Mouse (Mus musculus) embryo, embryonic 9.5 days (tissue): ENCODE data around the gene Ppp2r2c.

ENCODE experiments used
- DNase-seq: peaks from one replicate; pipeline ENCODE4 v3.0.0-alpha.2; 2017; ENCODE audit errors: extremely low spot score

The Ppp2r2c gene

DNA sequence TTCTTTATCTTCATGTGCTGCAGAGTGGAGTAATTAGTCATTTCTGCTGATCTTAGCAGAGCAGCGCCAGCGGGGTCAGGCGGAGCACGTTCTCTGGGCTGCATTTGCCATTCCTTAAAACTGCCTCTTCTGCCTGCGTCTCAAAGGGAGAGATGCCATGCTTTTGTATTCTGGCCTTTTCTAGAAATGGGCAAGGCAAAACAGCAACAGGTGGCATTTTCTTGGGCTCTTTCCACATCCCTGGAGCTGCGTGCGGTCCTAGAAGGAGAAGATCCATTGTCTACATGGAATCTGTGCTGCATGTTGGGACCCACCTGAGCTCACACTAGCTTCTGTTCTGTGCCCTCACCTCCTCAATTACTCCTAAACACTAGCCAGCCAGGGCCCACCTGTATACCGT, 29.7 kb downstream of the Ppp2r2c start:
- DNase-seq, result no peak

DNA sequence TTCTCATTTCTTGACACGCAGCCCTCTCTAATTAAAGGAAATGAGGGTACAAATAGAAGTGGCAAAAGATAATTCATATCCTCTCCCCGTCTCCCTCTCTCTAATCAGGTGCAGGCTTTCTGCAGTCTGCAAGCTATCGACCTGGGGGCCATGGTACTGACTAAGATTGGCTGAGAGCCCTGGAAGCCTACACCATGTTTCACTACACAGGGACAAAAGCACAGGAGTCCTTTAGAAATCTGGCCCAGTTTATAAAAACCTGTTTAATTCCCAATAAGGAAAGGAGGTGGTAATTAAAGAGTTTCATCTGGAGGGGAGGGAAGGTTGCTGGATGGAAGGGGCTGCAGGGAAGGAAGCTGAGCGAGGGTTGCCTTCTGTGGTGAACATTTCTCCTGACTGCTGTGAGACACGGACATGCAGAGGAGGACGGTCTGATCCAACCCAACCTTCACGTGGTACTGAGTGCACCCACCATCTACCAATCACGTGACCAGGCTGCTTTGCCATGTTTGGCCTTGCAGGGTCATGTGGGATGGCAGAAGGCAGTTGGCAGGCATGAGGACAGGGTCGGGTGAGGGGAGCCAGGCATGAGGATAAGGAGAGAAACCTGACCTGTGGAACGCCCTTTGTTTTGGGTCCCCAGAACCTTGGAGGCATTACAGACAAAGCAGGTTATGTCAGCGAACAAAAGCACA, 30.2 kb downstream of the Ppp2r2c start:
- no peak for DNase-seq

DNA sequence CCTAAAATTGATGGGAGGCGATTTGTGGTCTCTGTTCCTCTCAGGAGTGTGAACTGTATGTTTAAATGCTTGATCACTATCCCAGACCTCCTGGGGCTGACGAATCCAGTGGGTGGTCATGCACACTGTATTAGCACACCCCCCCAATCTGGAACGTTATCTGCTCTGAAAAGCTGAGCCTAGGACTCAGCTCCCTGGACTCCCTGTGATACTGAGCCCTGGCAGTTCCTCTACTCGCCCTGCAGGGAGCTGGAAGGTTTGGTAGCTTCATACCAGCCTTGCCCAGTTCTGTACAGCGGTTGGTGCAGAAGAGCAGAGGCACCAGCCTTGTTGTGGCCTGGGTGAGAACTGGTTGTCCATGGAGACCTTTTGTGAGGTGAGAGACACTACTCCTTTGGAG, 31.1 kb downstream of the Ppp2r2c start:
- no peak for DNase-seq

DNA sequence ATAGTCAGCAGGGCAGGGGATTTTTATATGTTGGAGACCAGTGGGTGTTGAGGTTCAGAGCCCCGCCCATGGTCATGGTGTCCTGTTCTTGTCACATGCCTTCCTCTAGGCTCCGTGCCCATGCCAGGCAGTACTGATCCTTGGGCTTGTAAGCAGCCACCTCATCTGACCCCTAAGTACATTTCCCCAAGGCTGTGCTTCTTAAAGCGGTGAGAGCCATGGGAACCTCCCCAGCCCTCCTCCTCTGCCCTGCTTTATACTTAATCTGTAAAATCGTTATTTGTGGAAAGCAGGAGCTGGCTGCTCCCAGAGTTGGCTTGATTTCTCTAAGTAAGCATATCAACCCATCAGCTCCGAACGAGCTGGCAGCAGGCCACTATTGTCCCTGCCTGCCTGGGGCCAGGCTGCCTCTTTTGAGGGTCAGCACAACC, 31.9 kb downstream of the Ppp2r2c start:
- no peak for DNase-seq

DNA sequence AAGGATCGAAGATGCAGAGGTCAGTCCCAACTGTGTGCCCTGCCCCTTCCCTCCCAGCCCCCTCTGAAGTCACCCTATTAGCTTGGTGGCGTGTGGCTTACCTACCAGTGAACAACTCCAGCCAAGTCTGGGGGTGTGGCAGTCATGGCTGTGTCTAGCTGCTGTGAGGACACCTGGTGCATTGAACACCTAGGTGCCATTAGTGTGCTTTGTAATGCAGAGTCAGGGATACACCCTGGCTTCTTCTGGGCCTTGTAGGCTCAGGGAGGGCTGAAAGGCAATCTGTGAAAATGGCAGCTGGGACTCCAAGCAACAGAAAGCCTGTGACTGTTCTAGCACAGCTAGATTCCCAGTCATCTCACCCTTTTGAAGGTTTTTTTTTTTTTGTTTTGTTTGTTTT, 34.5 kb downstream of the Ppp2r2c start:
- no peak for DNase-seq

DNA sequence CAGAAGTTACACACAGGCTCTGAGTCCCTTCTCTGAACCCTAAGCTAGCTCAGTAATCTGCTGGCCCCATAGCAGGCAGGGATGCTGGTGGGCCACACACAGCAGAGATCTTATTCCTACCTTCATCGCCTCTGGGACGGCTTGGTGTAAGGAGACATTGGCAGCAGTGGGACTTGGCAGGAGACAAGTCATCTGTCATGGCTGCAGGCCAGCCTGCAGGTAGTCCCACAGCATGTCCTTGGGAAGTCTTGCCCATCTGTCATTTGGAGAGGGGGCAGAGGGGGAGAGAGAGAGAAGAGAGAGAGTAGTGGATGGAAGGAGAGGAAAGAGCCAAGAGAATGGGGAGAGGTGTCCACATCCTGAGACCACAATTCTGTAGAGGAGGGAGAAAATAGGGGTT, 35.8 kb downstream of the Ppp2r2c start:
- no peak for DNase-seq

DNA sequence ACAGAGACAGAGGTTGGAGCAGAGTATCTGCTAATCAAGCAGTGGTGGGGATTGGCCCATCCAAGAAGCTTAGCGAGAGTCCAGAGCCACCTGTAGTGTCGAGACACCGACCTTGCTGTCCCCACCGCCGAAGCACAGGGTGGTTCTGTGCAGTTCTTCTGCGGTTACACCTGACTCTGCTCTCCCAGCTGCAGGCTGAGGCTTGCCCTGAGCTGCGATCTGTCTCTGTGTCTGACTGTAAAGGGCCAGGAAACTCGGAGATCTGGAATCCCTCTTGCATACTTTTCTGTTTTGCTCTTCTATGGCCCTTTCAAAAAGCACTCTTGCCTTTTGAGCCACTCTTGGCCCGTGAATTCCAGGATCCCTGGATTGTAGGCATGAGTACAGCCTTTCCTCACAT, 36.4 kb downstream of the Ppp2r2c start:
- no peak for DNase-seq

DNA sequence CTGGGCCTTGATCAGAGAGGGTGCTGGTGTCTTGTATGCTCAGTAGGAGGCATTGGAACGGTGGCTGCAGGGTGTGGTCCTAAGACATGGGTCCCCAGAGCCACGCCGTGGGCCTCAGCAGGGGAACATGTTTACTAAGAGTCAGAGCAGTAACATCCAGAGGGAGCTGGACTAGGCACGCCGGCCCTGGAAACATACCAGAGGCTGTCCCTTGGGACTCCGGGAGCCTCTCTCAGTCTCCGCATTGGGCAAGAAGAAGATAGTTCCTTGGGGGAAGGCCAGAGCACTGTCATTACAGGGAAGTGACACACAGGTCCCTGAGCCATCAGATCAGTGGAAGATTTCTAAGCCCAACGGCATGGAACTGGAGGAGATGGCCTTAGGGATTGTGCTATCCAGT, 36.9 kb downstream of the Ppp2r2c start:
- DNase-seq, result no peak

DNA sequence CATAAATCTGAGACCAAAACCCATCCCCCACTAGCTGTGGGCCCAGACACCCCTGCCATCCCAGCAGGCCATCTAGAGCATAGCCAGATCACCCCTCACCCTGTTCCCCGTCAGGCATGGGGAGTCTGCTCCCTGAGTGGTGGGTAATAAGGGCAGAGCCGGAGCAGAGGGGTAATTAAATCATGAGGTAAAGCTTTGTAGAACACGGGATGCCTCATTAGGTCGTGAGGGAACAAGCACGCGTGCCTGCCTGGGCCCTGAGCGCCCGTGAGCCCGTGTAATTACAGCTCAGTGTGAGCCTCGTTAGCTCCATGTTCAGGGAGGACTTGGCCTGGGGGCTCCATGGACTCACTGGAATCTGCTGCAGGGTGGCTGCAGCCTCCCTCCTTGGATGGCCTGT, 39.4 kb downstream of the Ppp2r2c start:
- DNase-seq, result no peak

DNA sequence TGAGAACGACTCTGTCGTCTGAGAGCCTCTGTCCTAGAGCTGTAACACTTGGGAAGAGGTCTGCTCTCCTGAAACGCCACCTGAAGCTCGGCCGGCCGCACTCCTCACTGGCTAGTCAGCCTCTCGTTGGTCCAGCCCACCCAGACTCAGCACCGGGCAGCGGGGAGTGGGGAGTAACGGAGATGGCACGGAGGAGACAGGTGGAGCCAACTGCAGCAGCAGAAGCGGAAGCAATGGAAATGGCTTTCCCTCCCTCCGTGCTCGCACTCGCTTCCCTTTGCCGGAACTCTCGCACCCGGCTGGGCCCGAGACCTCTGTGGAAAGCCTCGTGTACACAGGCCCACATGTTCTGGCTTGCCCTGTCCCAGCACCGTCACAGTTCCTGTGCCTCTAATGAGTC, 41.2 kb downstream of the Ppp2r2c start:
- DNase-seq, result no peak

DNA sequence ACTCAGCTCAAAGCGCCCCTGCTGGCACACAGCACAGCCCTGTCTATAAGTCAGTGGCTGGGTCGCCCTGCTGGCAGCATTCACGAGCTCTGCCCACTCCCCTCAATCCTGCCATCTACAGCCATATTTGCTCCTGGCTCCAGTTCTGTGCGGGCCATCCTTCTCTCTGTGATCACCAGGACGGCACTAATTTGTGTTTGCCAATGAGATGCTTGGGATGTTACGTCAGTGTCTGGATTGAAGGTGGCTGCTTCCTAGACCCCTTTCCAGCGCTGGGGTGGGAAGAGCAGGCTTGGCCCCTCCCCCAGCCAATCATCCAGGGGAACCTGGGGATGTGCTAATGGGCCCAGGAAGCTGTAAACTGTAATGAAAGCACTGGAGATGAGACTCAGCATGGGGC, 42.7 kb downstream of the Ppp2r2c start:
- no peak for DNase-seq

DNA sequence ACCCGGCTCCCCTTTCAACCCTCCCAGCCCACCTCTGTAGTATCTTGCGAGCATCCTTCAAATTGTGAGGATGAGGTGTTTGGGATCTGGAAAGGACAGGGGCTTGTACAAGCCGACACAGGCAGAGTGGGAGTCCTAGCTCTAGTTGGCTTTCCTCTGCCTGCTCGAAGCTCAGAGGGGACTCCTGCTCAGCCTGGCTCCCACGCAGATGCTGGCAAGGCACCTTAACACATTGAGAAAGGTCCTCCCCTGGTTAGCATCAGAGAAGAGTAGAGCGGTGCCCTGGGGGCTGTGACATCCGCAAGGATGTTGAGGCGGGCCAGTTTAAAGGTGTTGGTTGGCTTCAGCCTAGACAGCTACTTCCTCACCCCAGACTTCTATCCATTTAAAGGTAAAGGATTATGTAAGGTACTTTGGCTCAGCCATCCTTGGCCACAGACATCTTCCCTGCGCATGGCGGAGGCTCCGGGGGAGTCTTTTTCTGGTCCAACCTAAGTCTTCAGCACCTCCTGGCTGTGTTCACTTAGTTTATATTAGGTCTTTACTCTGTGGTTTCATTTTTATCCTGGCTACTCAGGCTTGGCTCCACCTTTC, 43.5 kb downstream of the Ppp2r2c start:
- DNase-seq, result no peak

DNA sequence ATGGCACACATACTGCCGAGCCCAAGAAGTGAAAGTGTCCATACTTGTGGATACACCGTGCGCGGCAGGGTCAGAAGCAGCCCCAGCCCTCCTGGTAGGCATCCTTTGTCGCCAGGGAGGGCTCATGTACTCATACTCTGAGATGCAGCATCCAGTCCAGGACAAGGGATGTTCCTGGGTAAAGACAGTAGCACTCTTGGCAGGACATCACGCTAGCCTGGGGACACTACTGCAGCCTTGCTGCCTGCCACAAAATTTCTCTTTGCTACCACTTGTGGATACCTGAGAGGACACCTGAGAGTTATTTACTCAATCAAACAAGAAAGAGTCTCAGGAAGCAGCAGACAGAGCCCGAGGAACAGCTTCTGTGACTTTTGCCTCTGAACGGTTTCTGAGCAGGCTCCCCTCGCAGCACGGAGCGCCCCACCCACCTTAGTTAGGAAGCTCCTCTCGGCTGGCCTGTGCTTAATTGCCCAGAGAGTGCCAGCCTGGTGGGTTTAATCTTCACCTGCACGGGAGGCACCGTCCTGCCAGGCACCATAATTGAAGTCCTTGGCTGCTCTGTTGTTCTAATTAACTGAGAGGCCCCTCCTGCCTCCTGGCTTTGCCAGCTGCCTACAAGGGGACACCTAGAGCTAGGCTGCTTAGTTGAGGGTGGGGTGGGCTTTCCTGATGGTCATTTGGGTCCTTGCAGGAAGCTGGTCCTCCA, 44.4 kb downstream of the Ppp2r2c start:
- no peak for DNase-seq

DNA sequence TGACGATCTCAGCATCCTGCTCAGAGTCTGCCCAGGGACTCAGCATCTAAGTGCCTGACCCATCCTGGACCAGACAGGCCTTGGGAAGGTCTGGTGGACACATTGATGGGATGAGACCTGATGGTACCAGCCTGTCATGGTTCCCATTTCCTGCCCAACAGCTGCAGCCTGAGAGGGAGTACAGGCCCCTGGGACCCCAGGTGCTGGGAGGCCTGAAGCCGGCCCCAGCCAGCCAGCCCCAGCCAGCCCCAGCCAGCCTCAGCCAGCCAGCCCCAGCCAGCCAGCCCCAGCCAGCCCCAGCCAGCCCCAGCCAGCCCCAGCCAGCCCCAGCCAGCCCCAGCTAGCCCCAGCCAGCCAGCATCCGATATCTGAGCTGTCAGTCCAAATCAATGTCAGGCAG, 46.9 kb downstream of the Ppp2r2c start:
- DNase-seq, result no peak

DNA sequence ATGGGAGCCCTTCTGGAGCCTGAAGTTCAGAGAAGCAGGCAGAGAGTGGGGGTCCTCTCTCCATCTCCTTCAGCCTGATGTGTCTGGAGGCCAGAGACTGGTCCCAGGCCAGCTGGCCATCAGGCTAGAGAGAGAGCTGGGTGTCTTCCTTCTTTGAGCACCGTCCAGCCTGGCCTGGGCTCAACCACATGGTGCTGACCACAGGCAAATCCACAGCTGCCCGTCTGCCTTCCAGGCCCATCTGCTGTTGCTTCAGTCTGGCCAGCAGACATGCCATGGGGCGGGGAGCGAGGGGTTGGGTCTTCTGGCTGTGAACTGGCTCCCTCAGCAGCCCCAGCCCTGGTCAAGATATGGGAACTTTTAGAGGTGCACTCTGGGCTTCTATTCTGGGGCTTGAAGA, 48.3 kb downstream of the Ppp2r2c start:
- no peak for DNase-seq

DNA sequence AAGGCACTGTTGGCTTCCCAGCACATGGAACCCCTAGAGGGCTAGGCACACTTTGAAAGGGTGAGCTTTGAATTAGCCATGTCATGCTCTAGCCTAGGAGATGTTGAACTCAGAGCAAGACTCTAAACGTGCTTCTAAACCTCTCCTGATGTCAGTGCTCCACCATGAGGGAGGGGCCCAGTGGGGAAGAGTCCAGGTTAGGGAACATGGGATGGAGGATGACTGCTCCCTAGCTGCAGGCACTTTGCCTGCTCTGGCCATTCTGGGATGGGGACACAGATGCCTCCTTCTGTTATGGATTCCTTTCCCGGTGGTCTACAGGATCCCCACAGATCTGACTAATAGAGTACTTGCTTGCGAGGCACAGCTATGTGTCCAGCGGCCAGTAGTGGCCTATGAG, 48.9 kb downstream of the Ppp2r2c start:
- DNase-seq, result no peak

DNA sequence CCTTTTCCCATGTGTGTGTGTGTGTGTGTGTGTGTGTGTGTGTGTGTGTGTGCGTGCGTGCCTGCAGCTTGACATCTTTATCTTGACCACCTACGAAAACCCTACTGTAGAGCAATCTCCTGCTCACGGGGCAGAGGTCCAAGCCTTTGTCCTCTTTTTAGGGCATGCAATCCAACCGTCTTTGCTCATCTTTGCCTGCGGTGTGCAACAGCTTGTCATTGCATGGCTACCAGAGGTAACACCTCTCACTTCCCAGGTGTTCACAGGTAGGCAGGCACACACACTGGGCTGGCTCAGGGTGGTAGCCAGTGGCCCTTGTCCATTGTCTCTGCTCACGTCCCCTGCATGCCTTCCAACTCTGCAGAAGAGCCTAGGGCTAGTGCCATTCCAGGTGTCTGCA, 49.7 kb downstream of the Ppp2r2c start:
- no peak for DNase-seq

DNA sequence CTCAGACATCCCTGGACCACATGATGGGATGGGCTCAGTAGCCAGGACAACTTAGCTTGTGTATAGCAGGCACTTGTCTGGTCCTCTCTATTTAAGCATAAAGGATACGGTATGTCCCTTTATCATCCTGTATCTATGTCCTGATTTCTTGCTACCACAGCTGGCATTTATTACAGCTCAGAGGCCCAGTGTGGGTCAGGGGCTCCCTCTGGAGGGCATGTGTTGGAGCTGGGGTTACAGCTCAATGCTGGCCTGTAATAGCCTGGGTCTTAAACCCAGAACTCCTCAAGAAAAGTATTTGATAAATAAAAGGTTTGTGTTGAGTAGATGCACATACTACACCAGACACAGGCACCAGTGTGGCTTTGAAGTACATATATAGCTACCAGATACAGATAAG, 51.8 kb downstream of the Ppp2r2c start:
- DNase-seq, result peak; percentile 32

DNA sequence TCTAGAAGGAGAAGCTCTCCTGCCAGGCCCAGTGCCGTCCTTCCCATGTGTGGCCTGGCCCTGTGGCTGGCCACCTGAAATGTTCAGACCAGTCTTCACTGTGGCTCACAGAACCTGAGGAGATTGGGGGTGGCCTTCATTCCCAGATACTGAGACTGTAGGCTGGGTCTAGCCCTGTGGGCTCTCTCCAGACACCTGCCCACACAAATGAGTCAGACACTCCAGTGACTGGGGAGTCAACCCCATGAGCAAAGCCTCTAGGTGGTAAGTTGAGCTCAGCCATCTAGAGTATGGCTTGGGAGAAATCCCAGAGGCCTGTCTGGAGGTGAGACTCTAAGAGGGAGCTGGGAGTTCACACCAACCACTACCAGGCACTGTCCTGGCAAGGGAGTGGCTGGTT, 53.6 kb downstream of the Ppp2r2c start:
- no peak for DNase-seq

DNA sequence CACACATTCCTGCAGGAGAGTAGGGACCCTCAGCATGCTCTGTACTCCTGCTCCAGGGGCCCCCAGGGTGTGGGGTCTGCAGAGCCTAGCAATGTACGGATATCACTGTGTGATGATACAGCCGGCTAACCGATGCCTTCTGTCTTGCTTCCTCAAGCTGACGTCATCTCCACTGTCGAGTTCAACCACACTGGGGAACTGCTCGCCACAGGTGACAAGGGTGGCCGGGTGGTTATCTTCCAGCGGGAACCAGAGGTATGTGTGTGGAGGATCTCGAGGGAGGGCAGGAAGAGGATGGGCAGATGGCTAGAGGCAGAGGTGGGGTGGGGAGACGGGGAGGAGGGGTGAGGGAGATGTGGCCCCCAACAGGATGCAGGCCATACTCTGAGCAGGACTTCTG, 54.5 kb downstream of the Ppp2r2c start:
- DNase-seq, result no peak

DNA sequence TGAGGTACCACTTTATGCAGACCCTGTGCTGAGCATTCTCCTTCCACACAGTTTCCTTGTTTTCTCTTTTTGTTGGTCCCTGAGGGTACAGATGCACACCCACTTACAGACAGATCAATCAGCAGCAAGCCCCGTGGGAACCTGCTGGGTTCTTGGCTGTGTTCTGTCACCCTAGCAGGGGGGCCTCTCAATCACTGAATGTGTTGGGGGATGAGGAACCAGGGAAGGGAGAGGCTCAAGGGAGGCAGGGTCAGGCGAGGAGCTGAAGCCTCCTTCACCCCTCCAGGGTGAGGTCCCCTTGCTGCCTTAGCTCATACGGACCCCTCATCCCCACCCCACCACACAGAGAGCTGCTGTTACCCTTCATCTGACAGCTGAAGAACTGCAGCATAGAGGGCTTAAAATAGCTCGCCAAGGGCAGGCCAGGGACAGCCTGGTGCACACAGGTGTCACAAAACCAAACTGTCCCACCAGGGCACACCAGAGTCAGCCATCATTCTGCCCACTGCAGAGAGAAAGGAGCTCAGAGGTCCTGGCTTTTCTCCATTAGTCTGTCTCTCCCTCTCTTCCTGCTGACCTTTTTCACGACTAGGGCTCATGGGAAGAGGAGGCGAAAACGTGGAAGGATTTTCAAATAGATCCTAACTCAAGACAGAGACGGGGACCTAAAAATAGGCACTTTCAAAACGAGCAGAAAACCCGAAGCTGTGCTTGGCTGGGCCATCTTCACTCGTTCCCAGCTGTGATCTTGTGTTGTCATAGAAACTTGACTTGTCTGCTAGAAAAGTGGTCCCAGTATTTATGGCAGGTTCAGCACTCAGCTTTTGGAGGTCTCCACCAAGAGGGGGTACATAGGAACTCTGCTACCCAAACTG, 55.8 kb downstream of the Ppp2r2c start:
- no peak for DNase-seq

DNA sequence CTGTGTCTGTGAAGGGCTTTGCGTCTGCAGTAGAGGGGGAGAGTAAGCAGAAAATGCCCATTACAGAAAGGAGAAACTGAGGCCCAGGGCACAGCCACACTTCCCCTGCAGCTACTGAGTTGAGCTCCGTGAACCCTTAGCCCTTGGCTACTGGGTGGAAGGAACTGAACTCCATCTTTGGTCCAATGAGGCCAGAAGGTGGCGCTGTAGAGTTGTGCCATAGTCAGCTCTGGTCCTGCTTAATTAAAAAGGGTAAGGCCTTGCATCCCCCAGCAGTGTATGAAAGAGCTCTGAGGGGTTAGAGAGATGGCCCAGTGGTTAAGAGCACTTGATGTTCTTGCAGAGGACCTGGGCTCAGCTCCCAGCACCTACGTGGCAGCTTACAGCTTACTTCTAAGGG, 60.4 kb downstream of the Ppp2r2c start:
- peak; percentile 27 for DNase-seq
